Mouse (Mus musculus): ENCODE measurements around the gene Usp6nl. TPM values are rescaled to one million over a fixed set of nuclear protein-coding genes. Genes with fewer than 3 reads are reported as not detected.

Gene Usp6nl
- total RNA-seq, 1 experiment: 9.1 TPM

DNA sequence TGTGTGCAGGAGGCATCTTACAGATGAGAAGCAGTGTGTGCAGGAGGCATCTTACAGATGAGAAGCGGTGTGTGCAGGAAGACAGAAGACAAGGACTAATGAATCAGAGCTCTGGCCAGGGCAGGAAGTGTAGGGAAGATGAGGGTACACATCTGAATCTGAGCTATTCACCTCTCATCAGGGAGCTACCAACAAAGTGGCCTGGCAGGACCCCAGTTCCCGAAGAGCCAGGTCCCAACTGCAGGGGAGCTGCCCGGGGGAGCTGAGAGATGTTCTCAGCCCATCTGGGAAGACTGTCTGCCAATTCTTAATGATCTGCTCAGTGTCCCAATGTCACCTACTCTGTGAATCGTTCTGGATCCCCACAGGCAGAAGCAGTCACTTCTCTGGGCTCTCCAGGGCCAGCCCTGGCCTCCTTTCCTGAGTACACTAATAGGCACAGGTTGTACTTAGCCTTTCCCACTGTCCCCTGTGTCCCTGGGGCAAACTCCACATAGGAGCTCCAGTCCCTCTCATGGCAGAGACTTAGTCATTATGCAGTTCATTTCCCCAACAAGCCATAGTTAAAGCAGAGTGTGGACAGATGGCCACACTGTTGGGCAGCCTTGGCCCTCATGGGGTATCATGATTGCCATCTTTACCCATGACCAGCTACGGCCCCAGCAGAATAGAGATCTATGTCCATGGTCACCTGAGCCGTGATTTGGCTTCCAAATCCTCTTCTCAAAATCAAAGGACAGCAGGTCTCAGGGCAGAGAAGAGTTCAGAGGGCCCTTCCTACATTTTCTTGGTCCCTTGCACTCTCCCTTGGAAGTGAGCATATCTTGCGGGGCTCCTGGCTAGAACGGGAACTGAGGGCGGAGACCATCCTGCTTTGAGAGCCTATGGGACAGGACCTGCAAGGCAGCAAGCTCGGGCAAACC is 165.4 kb downstream of the Usp6nl start:
- TF ChIP-seq MAFK (IDR thresholded peaks at IDR 0.05; ENCODE audit: insufficient read depth, low read depth, low read length): no peak
- TF ChIP-seq HCFC1 (IDR thresholded peaks at IDR 0.05; ENCODE audit: borderline replicate concordance, insufficient read depth, low read length): no peak
- TF ChIP-seq ZNF384 (IDR thresholded peaks at IDR 0.05; ENCODE audit: low read depth, low read length): no peak
- no peak for TF ChIP-seq ZC3H11A (IDR thresholded peaks at IDR 0.05; ENCODE audit: borderline replicate concordance, low read depth, low read length)
- no peak for TF ChIP-seq CHD2 (IDR thresholded peaks at IDR 0.05; ENCODE audit: low read depth, low read length)
- H3K9me3 ChIP-seq (ENCODE audit: control insufficient read depth, insufficient read depth, low read depth, low read length): no peaks in the 10 kb centered on the region
- in situ Hi-C loops (cut with MboI; ENCODE audit: low sequenced_read_pairs in 2 of 2, unreplicated experiment in 2 of 2): no loop called here

DNA sequence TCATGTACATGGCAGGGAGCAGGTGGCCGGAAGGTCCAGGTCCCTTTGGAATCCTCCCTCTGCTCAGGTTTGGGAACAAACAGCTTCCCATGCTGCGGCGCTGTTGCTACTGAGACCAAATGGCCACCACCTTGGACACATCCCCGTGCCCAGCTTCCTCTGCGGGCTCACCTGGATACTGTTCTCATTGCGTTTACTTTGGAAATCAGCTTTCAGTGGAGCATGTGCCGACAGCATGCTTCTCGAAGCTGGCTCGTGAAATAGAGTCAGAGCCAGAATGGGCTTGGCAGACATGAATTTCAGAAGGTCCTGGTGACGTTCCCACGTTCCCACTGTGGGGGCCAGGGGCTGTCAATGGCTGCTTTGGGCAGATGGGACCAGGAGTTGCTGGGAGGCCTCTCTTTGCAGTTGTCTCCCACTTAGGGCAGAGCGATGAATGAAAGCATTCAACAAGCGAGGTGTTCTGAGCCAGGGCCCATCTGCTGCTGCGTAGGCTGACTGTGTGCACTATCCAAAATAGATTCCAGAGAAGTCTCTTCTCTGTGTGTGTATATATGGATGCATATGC is 166.1 kb downstream of the Usp6nl start:
- Histone ChIP-seq H3K9ac (ENCODE audit: insufficient read depth, low read depth, low read length, poor library complexity, severe bottlenecking) (no peak overlapping the region), H3K9me3 (ENCODE audit: control insufficient read depth, insufficient read depth, low read depth, low read length) (no peaks in the 10 kb centered on the region), H3K4me1 (ENCODE audit: control insufficient read depth in 2 of 2, insufficient read depth in 2 of 2, low read length in 2 of 2, poor library complexity in 1 of 2) (no peaks in the 10 kb centered on the region), H3K36me3 (ENCODE audit: control insufficient read depth, insufficient read depth, low read length, poor library complexity, severe bottlenecking) (no peaks in the 10 kb centered on the region), H3K4me3 (ENCODE audit: insufficient read depth in 1 of 2, low read depth in 1 of 2, low read length in 2 of 2, poor library complexity in 1 of 2, severe bottlenecking in 1 of 2) (no peak overlapping the region), H3K27ac (ENCODE audit: insufficient read depth, low read depth, low read length, poor library complexity, severe bottlenecking) (no peak overlapping the region)
- no peak for DNase-seq (ENCODE audit: low read depth, low spot score)
- TF ChIP-seq MAFK (IDR thresholded peaks at IDR 0.05; ENCODE audit: insufficient read depth, low read depth, low read length) (no peak), CHD2 (IDR thresholded peaks at IDR 0.05; ENCODE audit: low read depth, low read length) (no peak), ZC3H11A (IDR thresholded peaks at IDR 0.05; ENCODE audit: borderline replicate concordance, low read depth, low read length) (no peak), ZNF384 (IDR thresholded peaks at IDR 0.05; ENCODE audit: low read depth, low read length) (no peak), HCFC1 (IDR thresholded peaks at IDR 0.05; ENCODE audit: borderline replicate concordance, insufficient read depth, low read length) (no peak)
- in situ Hi-C loops (cut with MboI; ENCODE audit: low sequenced_read_pairs in 2 of 2, unreplicated experiment in 2 of 2): no loop called here

More for the DNA sequence above, 165.4 kb downstream of the Usp6nl start:
- Histone ChIP-seq H3K27ac (ENCODE audit: insufficient read depth, low read depth, low read length, poor library complexity, severe bottlenecking) (no peak overlapping the region), H3K36me3 (ENCODE audit: control insufficient read depth, insufficient read depth, low read length, poor library complexity, severe bottlenecking) (no peaks in the 10 kb centered on the region), H3K4me1 (ENCODE audit: control insufficient read depth in 2 of 2, insufficient read depth in 2 of 2, low read length in 2 of 2, poor library complexity in 1 of 2) (no peaks in the 10 kb centered on the region), H3K4me3 (ENCODE audit: insufficient read depth in 1 of 2, low read depth in 1 of 2, low read length in 2 of 2, poor library complexity in 1 of 2, severe bottlenecking in 1 of 2) (no peak overlapping the region), H3K9ac (ENCODE audit: insufficient read depth, low read depth, low read length, poor library complexity, severe bottlenecking) (no peak overlapping the region)
- DNase-seq (ENCODE audit: low read depth, low spot score): no peak

DNA sequence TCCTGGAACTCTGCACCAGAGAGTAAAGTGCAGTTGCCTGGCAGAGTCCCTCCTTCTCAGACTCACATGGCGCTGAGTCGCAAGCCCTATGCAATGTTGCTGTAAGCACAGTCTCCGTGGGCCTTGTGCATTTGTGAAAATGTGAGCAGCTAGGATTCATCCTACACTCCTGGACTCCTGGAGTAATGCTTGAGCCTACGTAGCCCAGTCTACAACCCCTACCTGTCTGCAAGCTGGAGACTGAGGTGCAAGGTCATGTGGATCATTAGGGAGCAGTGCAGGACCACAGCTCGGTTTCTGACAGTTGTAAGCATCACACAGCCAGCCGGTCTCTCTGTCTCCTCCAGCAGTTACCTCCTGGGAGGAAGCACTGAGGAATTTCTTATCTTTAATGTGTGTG is 167.6 kb downstream of the Usp6nl start:
- TF ChIP-seq MAFK (IDR thresholded peaks at IDR 0.05; ENCODE audit: insufficient read depth, low read depth, low read length): no peak
- no peak for TF ChIP-seq CHD2 (IDR thresholded peaks at IDR 0.05; ENCODE audit: low read depth, low read length)
- TF ChIP-seq ZC3H11A (IDR thresholded peaks at IDR 0.05; ENCODE audit: borderline replicate concordance, low read depth, low read length): no peak
- no peak for TF ChIP-seq HCFC1 (IDR thresholded peaks at IDR 0.05; ENCODE audit: borderline replicate concordance, insufficient read depth, low read length)
- TF ChIP-seq ZNF384 (IDR thresholded peaks at IDR 0.05; ENCODE audit: low read depth, low read length): no peak

DNA sequence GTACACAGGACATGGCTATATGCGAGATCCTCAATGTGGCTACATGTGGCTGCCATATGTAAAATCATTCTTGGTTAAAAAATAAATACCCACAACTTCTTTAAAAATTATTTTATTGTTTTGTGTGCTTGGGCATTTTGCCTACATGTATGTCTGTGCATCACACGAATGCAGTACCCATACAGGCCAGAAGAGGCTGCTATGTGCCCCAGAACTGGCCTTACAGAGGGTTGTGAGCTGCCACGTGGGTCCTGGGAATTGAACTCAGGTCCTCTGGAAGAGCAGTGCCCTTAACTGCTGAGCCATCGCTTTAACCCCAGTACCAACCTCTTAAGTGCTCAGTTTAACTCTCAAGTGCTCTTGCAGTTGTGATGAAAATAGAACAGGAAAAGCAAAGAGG is 168.4 kb downstream of the Usp6nl start:
- H3K4me1 ChIP-seq (ENCODE audit: control insufficient read depth in 2 of 2, insufficient read depth in 2 of 2, low read length in 2 of 2, poor library complexity in 1 of 2): no peaks in the 10 kb centered on the region
- no peaks in the 10 kb centered on the region for H3K9me3 ChIP-seq (ENCODE audit: control insufficient read depth, insufficient read depth, low read depth, low read length)
- H3K27ac ChIP-seq (ENCODE audit: insufficient read depth, low read depth, low read length, poor library complexity, severe bottlenecking): no peak overlapping the region
- H3K4me3 ChIP-seq (ENCODE audit: insufficient read depth in 1 of 2, low read depth in 1 of 2, low read length in 2 of 2, poor library complexity in 1 of 2, severe bottlenecking in 1 of 2): no peak overlapping the region
- no peak for DNase-seq (ENCODE audit: low read depth, low spot score)
- no peak for TF ChIP-seq HCFC1 (IDR thresholded peaks at IDR 0.05; ENCODE audit: borderline replicate concordance, insufficient read depth, low read length)
- TF ChIP-seq ZC3H11A (IDR thresholded peaks at IDR 0.05; ENCODE audit: borderline replicate concordance, low read depth, low read length): peak; percentile 23; the same call in 1 of the 2 replicates
- H3K9ac ChIP-seq (ENCODE audit: insufficient read depth, low read depth, low read length, poor library complexity, severe bottlenecking): no peak overlapping the region
- no peaks in the 10 kb centered on the region for H3K36me3 ChIP-seq (ENCODE audit: control insufficient read depth, insufficient read depth, low read length, poor library complexity, severe bottlenecking)
- in situ Hi-C loops (cut with MboI; ENCODE audit: low sequenced_read_pairs in 2 of 2, unreplicated experiment in 2 of 2): no loop called here

More for the DNA sequence above, 167.6 kb downstream of the Usp6nl start:
- H3K4me1 ChIP-seq (ENCODE audit: control insufficient read depth in 2 of 2, insufficient read depth in 2 of 2, low read length in 2 of 2, poor library complexity in 1 of 2): no peaks in the 10 kb centered on the region
- H3K36me3 ChIP-seq (ENCODE audit: control insufficient read depth, insufficient read depth, low read length, poor library complexity, severe bottlenecking): no peaks in the 10 kb centered on the region
- DNase-seq (ENCODE audit: low read depth, low spot score): no peak
- H3K9me3 ChIP-seq (ENCODE audit: control insufficient read depth, insufficient read depth, low read depth, low read length): no peaks in the 10 kb centered on the region
- no peak overlapping the region for H3K27ac ChIP-seq (ENCODE audit: insufficient read depth, low read depth, low read length, poor library complexity, severe bottlenecking)
- no peak overlapping the region for H3K9ac ChIP-seq (ENCODE audit: insufficient read depth, low read depth, low read length, poor library complexity, severe bottlenecking)
- in situ Hi-C loops (cut with MboI; ENCODE audit: low sequenced_read_pairs in 2 of 2, unreplicated experiment in 2 of 2): no loop called here
- H3K4me3 ChIP-seq (ENCODE audit: insufficient read depth in 1 of 2, low read depth in 1 of 2, low read length in 2 of 2, poor library complexity in 1 of 2, severe bottlenecking in 1 of 2): no peak overlapping the region
